Mouse (Mus musculus) heart, embryonic 12.5 days (tissue): ENCODE results near the gene Igll1. TPM values are rescaled to one million over a fixed set of nuclear protein-coding genes. Genes with fewer than 3 reads are reported as not detected.
"Not testable (repeated sequence)": the region's sequence is repeated elsewhere in the genome, so short reads cannot be mapped to it uniquely, and the experiment has no call there.

ENCODE experiments used
- ATAC-seq: fragments of 200-750 bp; cut with Nextera tagmentation; 2 replicates; pipeline ENCODE4 v1.8.0; 2017; ENCODE audit warnings: moderate TSS enrichment, moderate library complexity; ENCODE audit not compliant: insufficient number of reproducible peaks, low FRiP score
- H3K27ac ChIP-seq: fragments of 300-500 bp; sonication (generic); 2 replicates; pipeline ENCODE4 v1.5.1; 2016; ENCODE audit warnings: mild to moderate bottlenecking, moderate library complexity; ENCODE audit not compliant: poor library complexity, severe bottlenecking
- H3K27me3 ChIP-seq: fragments of 300-500 bp; sonication (generic); replicated peaks from 2 replicates; pipeline ENCODE4 v1.6.1; 2016; ENCODE audit warnings: mild to moderate bottlenecking, moderate library complexity
- H3K36me3 ChIP-seq: fragments of 300-500 bp; sonication (generic); 2 replicates; pipeline ENCODE4 v1.6.1; 2016; ENCODE audit warnings: mild to moderate bottlenecking, moderate library complexity
- H3K4me1 ChIP-seq: fragments of 300-500 bp; sonication (generic); replicated peaks from 2 replicates; pipeline ENCODE4 v1.6.1; 2016; ENCODE audit warnings: mild to moderate bottlenecking
- H3K4me2 ChIP-seq: fragments of 300-500 bp; sonication (generic); 2 replicates; pipeline ENCODE4 v1.6.1; 2016; ENCODE audit warnings: mild to moderate bottlenecking, moderate library complexity
- H3K4me3 ChIP-seq: fragments of 300-500 bp; sonication (generic); 2 replicates; pipeline ENCODE4 v1.5.1; 2016; ENCODE audit warnings: mild to moderate bottlenecking
- H3K9ac ChIP-seq: fragments of 300-500 bp; sonication (generic); 2 replicates; pipeline ENCODE4 v1.6.1; 2016; ENCODE audit warnings: mild to moderate bottlenecking, moderate library complexity
- H3K9me3 ChIP-seq: fragments of 300-500 bp; sonication (generic); replicated peaks from 2 replicates; pipeline ENCODE4 v1.6.1; 2016; ENCODE audit warnings: mild to moderate bottlenecking, moderate library complexity
- WGBS: fragments of 180-500 bp; shearing (Covaris S2); methylation state at CpG from one replicate; pipeline ENCODE4 v1.1.7; 2016; 5-methylcytosine and 5-hydroxymethylcytosine counted together
- polyA plus RNA-seq: library from polyadenylated mRNA; unstranded; fragments of >200 nt; fragmentation: Nextera tagmentation; extraction: Ambion mirVana; gene quantifications from 2 replicates; pipeline ENCODE4 v1.2.1, GENCODE M21; 2016

The Igll1 gene
- polyA plus RNA-seq, 1 experiment from 2014 or later: not detected

GRCm38 (mm10) chr16:16879025-16879424 lies 15.2 kb upstream of the Igll1 start:
- H3K27me3 ChIP-seq: no peaks in the 10 kb centered on the region
- no peak overlapping the region for H3K4me3 ChIP-seq
- no peak overlapping the region for H3K9ac ChIP-seq
- peaks cover 90% of the 10 kb centered on the region for H3K36me3 ChIP-seq
- H3K27ac ChIP-seq: no peak overlapping the region
- ATAC-seq: no peak
- H3K4me1 ChIP-seq: no peaks in the 10 kb centered on the region
- H3K4me2 ChIP-seq: no peak overlapping the region
- 85% methylated on average over 5 of the region's 5 CpGs for WGBS
- H3K9me3 ChIP-seq: 0 out of 2 replicates have a peak, but pooled peaks cover 3% of the 10 kb centered on the region

GRCm38 (mm10) chr16:16870617-16871331 lies 7.0 kb upstream of the Igll1 start, which contains the start of the genes Top3b and Vpreb1:
Top3b (plus strand) TSS chr16:16870736.
Vpreb1 (minus strand) TSS chr16:16870843.
- Histone ChIP-seq H3K9me3 (no peaks in the 10 kb centered on the region), H3K4me2 (peak within 1 kb of the TSS; percentile 80), H3K27ac (peak within 1 kb of the TSS; percentile 98), H3K9ac (peak within 1 kb of the TSS; percentile 80), H3K4me1 (peaks cover 21% of the 10 kb centered on the region), H3K4me3 (peak within 1 kb of the TSS; percentile 68), H3K36me3 (peaks cover 10% of the 10 kb centered on the region), H3K27me3 (no peaks in the 10 kb centered on the region)
- WGBS: under 1% methylated on average over 49 of the region's 49 CpGs
- ATAC-seq: peak; percentile 95

DNA sequence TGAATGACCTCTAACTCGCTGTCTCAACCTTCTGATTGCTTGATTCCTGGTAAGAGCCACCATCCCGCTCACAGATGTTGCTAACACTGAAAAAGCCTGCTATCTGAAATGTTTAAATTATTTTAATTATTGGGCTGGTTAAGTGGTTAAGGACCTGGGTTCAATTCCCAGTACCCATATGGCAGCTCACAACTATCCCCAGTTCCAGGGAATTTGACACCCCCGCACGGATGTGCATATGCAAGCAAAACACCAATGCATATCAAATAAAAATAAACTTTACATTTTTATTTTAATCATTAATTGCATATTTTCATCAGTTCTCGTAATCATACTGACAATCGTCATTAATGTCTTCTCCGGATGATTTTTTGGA lies 6.4 kb upstream of the Igll1 start:
- Histone ChIP-seq H3K27ac (peak overlapping the region; percentile 98), H3K4me1 (peaks cover 22% of the 10 kb centered on the region), H3K9me3 (no peaks in the 10 kb centered on the region), H3K36me3 (peaks cover 8% of the 10 kb centered on the region), H3K4me3 (peak overlapping the region; percentile 68), H3K27me3 (no peaks in the 10 kb centered on the region), H3K9ac (peak overlapping the region; percentile 80; the same call in 1 of the 2 replicates), H3K4me2 (peak overlapping the region; percentile 80)
- WGBS: 34% methylated on average over 7 of the region's 7 CpGs
- no peak for ATAC-seq

DNA sequence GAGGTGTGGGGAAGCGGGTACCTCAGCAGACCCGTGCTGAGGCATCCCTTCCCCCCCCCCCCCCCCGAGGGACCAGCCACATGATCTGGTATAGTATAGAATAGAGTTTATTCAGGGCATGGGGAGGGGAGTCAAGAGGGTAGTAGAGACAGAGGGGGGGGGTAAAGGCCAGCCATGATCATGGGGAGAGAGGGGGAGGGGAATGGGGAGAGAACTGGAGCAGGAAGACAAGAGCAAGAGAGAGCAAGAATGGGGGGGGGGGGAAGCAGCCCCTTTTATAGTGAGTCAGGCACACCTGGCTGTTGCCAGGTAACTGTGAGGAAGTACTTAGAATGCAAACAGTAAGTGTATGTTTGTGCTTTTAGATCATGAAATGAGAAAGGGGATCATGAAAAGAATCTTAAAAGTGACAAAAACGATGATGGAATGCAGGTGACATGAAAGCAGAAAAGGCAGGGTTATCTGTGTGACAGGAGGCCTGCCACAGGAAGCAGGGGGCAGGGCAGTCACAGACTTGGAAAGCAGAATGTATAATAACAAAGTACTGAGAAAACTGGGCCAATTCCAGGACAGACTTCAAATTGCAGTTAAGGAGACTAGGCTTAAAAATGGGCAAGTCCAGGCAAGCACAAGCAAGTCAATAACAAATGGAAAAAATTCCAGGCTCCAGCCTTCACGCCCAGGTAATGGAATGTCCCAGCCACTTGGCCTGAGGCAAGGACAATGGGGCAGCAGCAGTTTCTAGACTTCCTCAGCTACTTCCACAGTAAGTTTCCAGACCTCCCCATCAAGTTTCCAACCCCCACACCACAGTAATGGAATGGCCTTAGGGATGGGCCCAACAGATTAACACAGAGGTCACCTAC lies 2.1 kb upstream of the Igll1 start:
- Histone ChIP-seq H3K4me2 (no peak overlapping the region), H3K4me1 (peaks cover 8% of the 10 kb centered on the region), H3K9ac (no peak overlapping the region), H3K27ac (peak overlapping the region; percentile 44; the same call in 1 of the 2 replicates), H3K9me3 (no peaks in the 10 kb centered on the region), H3K4me3 (no peak overlapping the region), H3K27me3 (no peaks in the 10 kb centered on the region), H3K36me3 (no peaks in the 10 kb centered on the region)
- WGBS: 47% methylated on average over 4 of the region's 5 CpGs
- no peak for ATAC-seq

- Histone ChIP-seq H3K27me3 (no peaks in the 10 kb centered on the region), H3K4me2 (no peak overlapping the region), H3K9me3 (no peaks in the 10 kb centered on the region), H3K27ac (no peak overlapping the region), H3K4me3 (no peak overlapping the region), H3K4me1 (peaks cover 8% of the 10 kb centered on the region), H3K36me3 (no peaks in the 10 kb centered on the region), H3K9ac (no peak overlapping the region)
- no peak for ATAC-seq
These were observed 1.4 kb upstream of the Igll1 start for GRCm38 (mm10) chr16:16865217-16865616.

GRCm38 (mm10) chr16:16862288-16862687 lies 1.5 kb downstream of the Igll1 start:
- H3K9me3 ChIP-seq: no peaks in the 10 kb centered on the region
- H3K4me2 ChIP-seq: no peak overlapping the region
- no peaks in the 10 kb centered on the region for H3K36me3 ChIP-seq
- no peak overlapping the region for H3K9ac ChIP-seq
- H3K27ac ChIP-seq: no peak overlapping the region
- WGBS: 75% methylated on average over 3 of the region's 3 CpGs
- ATAC-seq: no peak
- peaks cover 8% of the 10 kb centered on the region for H3K4me1 ChIP-seq
- H3K4me3 ChIP-seq: no peak overlapping the region
- no peaks in the 10 kb centered on the region for H3K27me3 ChIP-seq

- no peak overlapping the region for H3K4me2 ChIP-seq
- no peak for ATAC-seq
- no peaks in the 10 kb centered on the region for H3K36me3 ChIP-seq
- no peaks in the 10 kb centered on the region for H3K4me1 ChIP-seq
- no peaks in the 10 kb centered on the region for H3K27me3 ChIP-seq
- no peak overlapping the region for H3K9ac ChIP-seq
- H3K9me3 ChIP-seq: no peaks in the 10 kb centered on the region
- WGBS: 62% methylated on average over 13 of the region's 13 CpGs
- H3K27ac ChIP-seq: no peak overlapping the region
- H3K4me3 ChIP-seq: no peak overlapping the region
These were observed 6.9 kb downstream of the Igll1 start for GRCm38 (mm10) chr16:16856731-16857476.

DNA sequence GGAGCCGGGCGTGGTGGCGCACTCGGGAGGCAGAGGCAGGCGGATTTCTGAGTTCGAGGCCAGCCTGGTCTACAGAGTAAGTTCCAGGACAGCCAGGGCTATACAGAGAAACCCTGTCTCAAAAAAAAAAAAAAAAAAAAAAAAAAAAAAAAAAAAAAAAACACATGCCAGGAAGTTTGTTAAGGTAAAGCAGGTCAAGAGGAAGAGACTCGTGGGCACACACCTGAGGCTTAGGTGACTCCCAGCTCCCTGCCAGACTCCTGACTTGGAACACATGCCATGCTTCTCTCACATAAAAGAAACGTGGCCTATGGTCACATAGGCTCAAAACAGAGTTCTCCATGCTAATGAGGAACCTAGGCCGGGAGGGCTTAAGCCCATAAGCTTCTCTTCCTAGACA lies 7.7 kb downstream of the Igll1 start:
- H3K4me3 ChIP-seq, H3K4me1 ChIP-seq, H3K4me2 ChIP-seq, H3K9ac ChIP-seq, ATAC-seq, H3K27me3 ChIP-seq, H3K9me3 ChIP-seq, H3K36me3 ChIP-seq, H3K27ac ChIP-seq: not testable (repeated sequence)
- 79% methylated on average over 9 of the region's 9 CpGs for WGBS

DNA sequence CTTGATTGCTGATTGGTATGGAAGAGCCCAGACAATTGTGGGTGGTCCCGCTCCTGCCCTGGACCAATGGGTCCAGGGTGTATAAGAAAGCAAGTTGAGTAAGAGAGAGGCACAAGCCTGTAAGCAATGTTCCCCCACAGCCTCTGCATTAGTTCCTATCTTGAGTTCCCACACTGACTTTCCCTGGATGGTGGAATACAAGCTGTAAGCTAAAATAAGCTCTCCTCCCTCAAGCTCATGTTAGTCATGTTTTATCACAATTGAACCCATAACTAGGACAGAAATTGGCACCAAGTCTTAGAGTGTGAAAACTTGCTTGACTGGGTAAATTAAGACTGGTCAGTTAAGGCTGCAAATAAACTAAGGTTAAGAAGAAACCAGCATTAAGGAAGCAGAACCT lies 8.2 kb downstream of the Igll1 start:
- 91% methylated on average over 1 of the region's 1 CpGs for WGBS

DNA sequence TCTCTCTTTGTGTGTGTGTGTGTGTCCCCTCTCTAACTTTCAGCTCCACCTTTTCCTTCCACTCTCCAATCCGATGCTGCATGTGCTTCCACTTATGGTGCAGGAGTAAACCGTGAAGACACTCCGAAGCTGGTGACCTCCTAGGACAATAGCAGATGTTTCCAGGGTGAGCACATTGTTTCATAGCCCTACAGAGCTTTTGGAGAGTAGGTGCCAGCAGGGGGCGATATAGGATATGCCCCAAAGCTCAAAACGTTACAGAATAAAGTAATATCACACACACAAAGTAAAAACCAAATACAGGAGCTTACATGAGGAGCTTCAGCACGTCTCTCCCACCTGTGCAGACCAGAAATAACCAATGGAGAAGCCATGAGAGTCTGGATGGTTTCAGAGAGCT lies 8.9 kb downstream of the Igll1 start:
- H3K27ac ChIP-seq: no peak overlapping the region
- H3K36me3 ChIP-seq: no peaks in the 10 kb centered on the region
- H3K27me3 ChIP-seq: no peaks in the 10 kb centered on the region
- H3K4me1 ChIP-seq: no peaks in the 10 kb centered on the region
- H3K4me2 ChIP-seq: no peak overlapping the region
- no peak overlapping the region for H3K9ac ChIP-seq
- 28% methylated on average over 6 of the region's 6 CpGs for WGBS
- H3K9me3 ChIP-seq: peaks cover 7% of the 10 kb centered on the region; the same call in 1 of the 2 replicates
- no peak for ATAC-seq
- H3K4me3 ChIP-seq: no peak overlapping the region

More for the DNA sequence above, 8.2 kb downstream of the Igll1 start:
- Histone ChIP-seq H3K27me3 (no peaks in the 10 kb centered on the region), H3K36me3 (no peaks in the 10 kb centered on the region), H3K4me3 (no peak overlapping the region), H3K4me2 (no peak overlapping the region), H3K9me3 (peaks cover 7% of the 10 kb centered on the region; the same call in 1 of the 2 replicates), H3K4me1 (no peaks in the 10 kb centered on the region), H3K9ac (no peak overlapping the region), H3K27ac (no peak overlapping the region)
- ATAC-seq: no peak

DNA sequence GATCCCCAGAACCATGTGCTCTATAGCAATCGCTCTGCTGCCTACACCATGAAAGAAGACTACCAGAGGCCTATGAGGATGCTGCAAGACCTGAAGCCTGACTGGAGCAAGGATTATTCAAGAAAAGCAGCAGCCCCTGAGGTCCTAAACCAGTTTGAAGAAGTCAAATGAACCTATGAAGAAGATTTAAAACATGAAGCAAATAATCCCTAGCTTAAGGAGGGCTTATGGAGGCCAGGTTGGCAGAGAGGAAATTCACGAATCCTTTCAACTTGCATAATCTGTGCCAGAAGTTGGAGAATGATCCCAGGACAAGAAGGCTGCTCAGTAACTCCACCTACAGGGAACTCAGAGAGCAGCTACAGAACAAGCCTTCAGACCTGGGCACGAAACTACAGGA lies 11.4 kb downstream of the Igll1 start:
- H3K27ac ChIP-seq: no peak overlapping the region
- 80% methylated on average over 3 of the region's 3 CpGs for WGBS
- H3K9me3 ChIP-seq: peaks cover 7% of the 10 kb centered on the region; the same call in 1 of the 2 replicates
- ATAC-seq: no peak
- no peak overlapping the region for H3K4me3 ChIP-seq
- no peak overlapping the region for H3K9ac ChIP-seq
- H3K4me2 ChIP-seq: no peak overlapping the region
- H3K27me3 ChIP-seq: no peaks in the 10 kb centered on the region
- no peaks in the 10 kb centered on the region for H3K4me1 ChIP-seq
- no peaks in the 10 kb centered on the region for H3K36me3 ChIP-seq
